Mouse (Mus musculus) CD4-positive, CD25-positive, alpha-beta regulatory T cell, adult 9 weeks (primary cell): ENCODE results near the gene Ccdc47. TPM values are rescaled to one million over a fixed set of nuclear protein-coding genes. Genes with fewer than 3 reads are reported as not detected.

Experiments
- polyA plus RNA-seq: library from polyadenylated mRNA; unstranded; fragments of 100-300 nt; shearing (Covaris generic); gene quantifications from one replicate; pipeline ENCODE4 v1.2.1, GENCODE M21; 2017

The Ccdc47 gene
- 129 TPM for polyA plus RNA-seq

DNA sequence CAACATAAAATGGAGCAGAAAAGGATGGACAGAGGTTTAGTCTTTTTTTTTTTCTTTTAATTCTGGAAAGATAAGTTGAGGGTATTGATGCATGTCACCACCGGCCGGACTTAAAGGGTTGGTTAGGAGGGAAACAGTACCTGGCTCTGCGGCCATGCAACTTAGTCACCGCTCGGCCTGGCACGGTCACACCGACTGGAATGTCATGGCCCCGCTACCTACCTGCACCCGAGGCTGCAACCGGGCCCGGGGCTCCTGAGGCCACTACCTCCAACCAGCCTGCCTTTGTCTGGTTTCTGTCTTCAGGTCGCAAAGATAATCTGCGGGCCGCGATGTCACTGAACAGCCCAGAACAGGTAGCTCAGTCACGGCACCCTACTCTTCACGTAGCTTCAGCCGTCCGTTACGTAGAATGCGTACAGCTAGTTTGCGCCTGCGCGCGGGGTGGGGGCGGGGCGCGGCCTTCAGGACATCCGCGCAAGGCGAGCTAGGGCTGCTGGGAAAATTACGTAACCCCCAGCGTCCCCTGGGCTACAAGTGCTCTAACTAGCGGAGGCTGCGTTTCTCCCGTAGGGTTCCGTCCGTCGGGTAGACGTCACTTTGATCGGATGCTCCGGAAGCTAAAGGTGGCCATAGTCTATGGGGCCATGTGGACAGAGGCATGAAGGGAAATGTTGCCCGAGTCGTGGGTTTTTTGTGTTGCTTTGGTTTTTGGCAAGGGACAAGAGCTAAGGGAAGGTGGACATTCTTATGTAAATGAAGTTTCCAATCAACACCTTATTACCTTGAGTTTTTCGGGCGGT, at the start of gene Ccdc47:
Gene Ccdc47, minus strand, starts transcription at position 418 of the 803 bp plus-strand sequence.

GRCm38 (mm10) chr11:106255685-106256451, 39.7 kb upstream of the Ccdc47 start, which contains the start of the genes Ftsj3 and Psmc5:
Ftsj3 (minus strand) TSS chr11:106256079.
Psmc5 (plus strand) TSS chr11:106256154.

GRCm38 (mm10) chr11:106216730-106217490, 766 bp upstream of the Ccdc47 start, which contains the start of gene Ddx42:
Ddx42 (plus strand) TSS chr11:106216926.

GRCm38 (mm10) chr11:106202123-106202465, 14.1 kb downstream of the Ccdc47 start, which contains the start of gene Strada:
Strada (minus strand) TSS chr11:106202168.

DNA sequence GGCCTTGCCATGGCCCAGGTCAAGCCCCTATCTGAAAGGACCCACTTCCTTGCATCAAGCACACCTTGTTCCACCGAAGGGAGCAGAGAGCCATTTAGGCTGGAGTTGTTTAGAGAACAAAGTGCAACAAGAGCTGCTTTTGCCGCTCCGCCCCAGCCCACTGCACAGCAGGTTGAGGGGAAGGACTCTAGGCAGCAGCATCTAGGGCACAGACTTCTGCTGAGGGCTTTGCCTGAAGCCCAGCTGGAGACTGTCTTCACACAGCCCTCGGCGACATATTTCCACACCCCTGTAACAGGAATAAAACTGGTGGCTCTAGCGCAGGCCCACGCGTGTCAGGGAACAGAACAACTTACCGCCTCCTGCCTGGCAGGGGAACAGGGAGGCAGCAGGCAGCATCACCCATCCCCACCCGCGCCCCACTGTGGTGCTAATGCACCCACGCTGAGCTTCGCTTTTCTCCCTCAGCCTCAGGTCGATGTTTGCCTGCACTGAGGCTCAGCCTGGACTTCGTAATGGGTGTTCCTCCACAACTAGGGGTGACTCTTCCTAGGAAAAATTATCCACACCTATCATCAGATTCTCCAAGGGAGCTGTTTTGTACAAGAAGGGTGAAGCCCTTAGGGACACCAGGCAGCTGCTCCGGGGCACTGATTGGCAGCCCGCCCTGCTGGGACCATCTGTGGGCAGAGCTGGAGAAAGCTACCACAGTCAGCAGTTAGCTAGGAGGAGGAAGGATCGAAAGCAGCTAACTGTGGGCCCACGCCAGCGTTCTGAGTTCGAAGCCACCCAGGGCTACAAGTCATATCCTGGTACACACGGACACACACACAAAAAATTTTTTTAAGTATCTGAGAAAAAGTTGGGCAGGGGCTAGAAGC, 55.1 kb downstream of the Ccdc47 start, which contains the start of the genes Gm10840 and Limd2:
Gene Gm10840, plus strand, starts transcription at position 10 of the 881 bp plus-strand sequence.
Gene Limd2, minus strand, starts transcription at position 20 of the 881 bp plus-strand sequence.

Other genes starting within 250 kb of the Ccdc47 start
- gene Ace, start 248.4 kb downstream of the Ccdc47 start, polyA plus RNA-seq, result not detected
- gene Ace3, start 221.7 kb downstream of the Ccdc47 start, polyA plus RNA-seq, result not detected
- gene Kcnh6, start 208.2 kb downstream of the Ccdc47 start, polyA plus RNA-seq, result 0.14 TPM
- gene Dcaf7, start 179.5 kb downstream of the Ccdc47 start, polyA plus RNA-seq, result 67.4 TPM
- gene Taco1, start 150.3 kb downstream of the Ccdc47 start, polyA plus RNA-seq, result 16.8 TPM
- gene Map3k3, start 131.7 kb downstream of the Ccdc47 start, polyA plus RNA-seq, result 15.1 TPM
- gene Gm10840, start 55.5 kb downstream of the Ccdc47 start, polyA plus RNA-seq, result 1.4 TPM
- 784 TPM for gene Limd2, start 55.5 kb downstream of the Ccdc47 start, polyA plus RNA-seq
- 42.8 TPM for gene Strada, start 14.2 kb downstream of the Ccdc47 start, polyA plus RNA-seq
- gene Ddx42, start 582 bp upstream of the Ccdc47 start, polyA plus RNA-seq, result 67.6 TPM
- 86.8 TPM for gene Ftsj3, start 39.7 kb upstream of the Ccdc47 start, polyA plus RNA-seq
- gene Psmc5, start 39.8 kb upstream of the Ccdc47 start, polyA plus RNA-seq, result 202 TPM
- gene Smarcd2, start 56.6 kb upstream of the Ccdc47 start, polyA plus RNA-seq, result 9.2 TPM
- gene Tcam1, start 60.3 kb upstream of the Ccdc47 start, polyA plus RNA-seq, result 0.17 TPM
- gene Gh, start 85.5 kb upstream of the Ccdc47 start, polyA plus RNA-seq, result not detected
- 40.6 TPM for gene Cd79b, start 98.4 kb upstream of the Ccdc47 start, polyA plus RNA-seq
- not detected for gene Scn4a, start 136.9 kb upstream of the Ccdc47 start, polyA plus RNA-seq
- gene Prr29, start 149.1 kb upstream of the Ccdc47 start, polyA plus RNA-seq, result 0.36 TPM
- 126 TPM for gene Icam2, start 171.7 kb upstream of the Ccdc47 start, polyA plus RNA-seq